Mouse (Mus musculus): ENCODE results near the gene Men1.

DNA sequence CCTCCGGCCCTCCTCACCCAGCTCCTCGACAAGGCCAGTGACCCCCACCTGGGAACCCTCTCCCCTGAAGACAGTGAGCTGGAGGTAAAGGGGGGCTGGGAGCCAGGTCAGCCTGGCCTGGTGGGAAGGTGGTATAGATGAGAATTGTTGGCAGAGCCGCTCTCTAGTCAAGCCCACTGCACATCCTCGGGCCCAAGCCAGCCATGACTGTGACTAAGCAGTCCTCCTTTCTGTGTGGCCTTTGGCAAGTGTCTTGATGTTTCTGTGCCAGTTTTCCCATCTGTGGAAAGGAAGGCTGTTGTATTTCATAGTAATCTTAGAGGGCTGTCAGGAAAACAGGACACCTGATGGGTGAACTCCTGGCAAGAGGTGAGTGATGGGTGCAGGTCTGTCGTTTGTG is 9.2 kb downstream of the Men1 start:
- TF ChIP-seq CTCF (conservative IDR thresholded peaks at IDR 0.05; ENCODE audit: low read length): no peak
- TF ChIP-seq POU5F1 (IDR thresholded peaks at IDR 0.05; ENCODE audit: borderline replicate concordance, low read length): no peak

All from E14TG2a.4 (cell line).